Mouse (Mus musculus): ENCODE results near the gene Foxp1. TPM values are rescaled to one million over a fixed set of nuclear protein-coding genes. Genes with fewer than 3 reads are reported as not detected.

Foxp1 gene
- polyA plus RNA-seq, 1 experiment = 162 TPM

GRCm38 (mm10) chr6:99521038-99521640 is 1.4 kb downstream of the Foxp1 start:
- no peaks in the 10 kb centered on the region for H3K36me3 ChIP-seq (ENCODE audit: control insufficient read depth, insufficient read depth, low read length)
- peak overlapping the region; percentile 88 for H3K4me3 ChIP-seq (ENCODE audit: extremely low read depth, insufficient read depth, insufficient read length)
- H3K27ac ChIP-seq (ENCODE audit: insufficient read depth, low read length) = peak overlapping the region; percentile 57
- peak in 1 of 2 experiments; percentile 20 for DNase-seq (ENCODE audit: low read depth in 1 of 2, low spot score in 2 of 2)
- 1% methylated on average over 51 of the region's 54 CpGs for WGBS
- H3K4me1 ChIP-seq (ENCODE audit: control insufficient read depth, insufficient read depth, insufficient read length) = peaks cover 3% of the 10 kb centered on the region; the same call in 1 of the 2 replicates
- peaks cover 14% of the 10 kb centered on the region for H3K27me3 ChIP-seq (ENCODE audit: control insufficient read depth, insufficient read depth, low read length)
- TF ChIP-seq POLR2A (IDR thresholded peaks at IDR 0.05; ENCODE audit: low read depth, low read length) = no peak
- no peak for TF ChIP-seq CTCF (IDR thresholded peaks at IDR 0.05; ENCODE audit: extremely low read depth, insufficient read depth, insufficient read length, insufficient replicate concordance)

DNA sequence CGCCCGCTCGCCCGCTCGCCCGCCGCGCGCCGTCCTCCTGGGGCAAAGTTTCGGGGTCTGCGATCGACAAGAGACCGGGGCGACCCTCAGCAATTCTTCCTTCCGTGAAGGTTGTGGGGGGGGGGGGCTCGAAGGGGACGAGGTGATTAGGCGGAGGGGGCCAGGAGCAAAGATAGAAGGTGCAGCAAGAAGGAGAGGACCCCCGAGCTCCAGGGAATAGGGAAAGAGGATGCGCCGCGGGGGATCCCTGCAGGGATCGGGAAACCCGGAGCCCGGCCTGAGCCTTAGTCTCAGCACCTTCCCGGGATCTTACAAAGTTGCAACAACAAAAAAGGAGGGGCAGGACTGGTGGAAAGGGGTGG is 1.9 kb downstream of the Foxp1 start:
- H3K27ac ChIP-seq (ENCODE audit: insufficient read depth, low read length) = no peak overlapping the region

DNA sequence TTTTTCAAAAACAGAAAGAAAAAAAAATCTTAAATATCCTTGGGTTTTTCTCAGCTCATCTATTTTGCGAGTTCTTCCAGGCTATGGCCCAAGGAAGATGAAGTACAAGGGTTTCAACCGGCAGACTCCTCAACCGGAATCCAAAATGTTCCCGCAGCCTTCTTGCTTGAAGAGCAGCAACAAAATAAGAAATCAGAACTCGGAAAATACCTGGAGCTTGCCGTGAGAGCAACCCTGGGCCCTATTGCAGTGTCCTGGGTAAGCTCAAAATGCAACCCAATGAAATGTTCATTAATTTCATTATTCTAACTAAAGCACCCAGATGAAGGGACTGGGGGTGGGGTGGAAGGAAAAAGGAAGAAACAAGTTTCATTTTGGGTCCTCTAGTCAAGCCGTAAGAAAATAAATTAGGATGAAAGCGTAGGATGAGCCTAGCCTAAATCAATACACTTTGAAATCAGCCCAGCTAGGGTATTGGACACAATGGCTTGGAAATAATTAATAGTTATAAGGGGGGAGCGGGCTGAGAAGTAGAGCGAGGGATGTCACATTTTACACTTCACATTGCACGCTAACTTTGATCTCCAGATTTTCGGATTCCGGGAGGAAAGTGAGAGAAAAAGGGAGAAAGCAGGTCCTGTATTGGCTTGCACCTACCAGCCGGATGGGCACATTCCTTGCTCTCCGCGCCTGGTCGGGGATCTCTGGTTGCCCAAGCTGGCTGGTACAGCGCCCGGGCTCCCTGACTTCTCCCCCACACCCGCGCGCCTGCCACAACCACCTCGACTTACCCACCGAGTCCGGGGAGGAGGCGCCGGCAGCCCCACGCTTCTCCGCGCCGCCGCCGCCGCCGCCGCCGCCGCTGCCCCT is 2.5 kb downstream of the Foxp1 start:
- H3K27ac ChIP-seq (ENCODE audit: insufficient read depth, low read length) = no peak overlapping the region
- no peak for TF ChIP-seq CTCF (IDR thresholded peaks at IDR 0.05; ENCODE audit: extremely low read depth, insufficient read depth, insufficient read length, insufficient replicate concordance)
- TF ChIP-seq POLR2A (IDR thresholded peaks at IDR 0.05; ENCODE audit: low read depth, low read length) = no peak
- peaks cover 14% of the 10 kb centered on the region for H3K27me3 ChIP-seq (ENCODE audit: control insufficient read depth, insufficient read depth, low read length)
- 10% methylated on average over 35 of the region's 38 CpGs for WGBS
- peak overlapping the region; percentile 88 for H3K4me3 ChIP-seq (ENCODE audit: extremely low read depth, insufficient read depth, insufficient read length)
- H3K36me3 ChIP-seq (ENCODE audit: control insufficient read depth, insufficient read depth, low read length) = no peaks in the 10 kb centered on the region
- DNase-seq (ENCODE audit: low read depth in 1 of 2, low spot score in 2 of 2) = peak in 1 of 2 experiments; percentile 15
- H3K4me1 ChIP-seq (ENCODE audit: control insufficient read depth, insufficient read depth, insufficient read length) = peaks cover 3% of the 10 kb centered on the region; the same call in 1 of the 2 replicates

More for the DNA sequence above, 1.9 kb downstream of the Foxp1 start:
- no peak for DNase-seq (ENCODE audit: low read depth in 1 of 2, low spot score in 2 of 2)
- Histone ChIP-seq H3K27me3 (ENCODE audit: control insufficient read depth, insufficient read depth, low read length) (peaks cover 14% of the 10 kb centered on the region), H3K4me3 (ENCODE audit: extremely low read depth, insufficient read depth, insufficient read length) (peak overlapping the region; percentile 88), H3K4me1 (ENCODE audit: control insufficient read depth, insufficient read depth, insufficient read length) (peaks cover 3% of the 10 kb centered on the region; the same call in 1 of the 2 replicates), H3K36me3 (ENCODE audit: control insufficient read depth, insufficient read depth, low read length) (no peaks in the 10 kb centered on the region)
- 1% methylated on average over 26 of the region's 27 CpGs for WGBS
- TF ChIP-seq POLR2A (IDR thresholded peaks at IDR 0.05; ENCODE audit: low read depth, low read length) = no peak
- TF ChIP-seq CTCF (IDR thresholded peaks at IDR 0.05; ENCODE audit: extremely low read depth, insufficient read depth, insufficient read length, insufficient replicate concordance) = no peak

DNA sequence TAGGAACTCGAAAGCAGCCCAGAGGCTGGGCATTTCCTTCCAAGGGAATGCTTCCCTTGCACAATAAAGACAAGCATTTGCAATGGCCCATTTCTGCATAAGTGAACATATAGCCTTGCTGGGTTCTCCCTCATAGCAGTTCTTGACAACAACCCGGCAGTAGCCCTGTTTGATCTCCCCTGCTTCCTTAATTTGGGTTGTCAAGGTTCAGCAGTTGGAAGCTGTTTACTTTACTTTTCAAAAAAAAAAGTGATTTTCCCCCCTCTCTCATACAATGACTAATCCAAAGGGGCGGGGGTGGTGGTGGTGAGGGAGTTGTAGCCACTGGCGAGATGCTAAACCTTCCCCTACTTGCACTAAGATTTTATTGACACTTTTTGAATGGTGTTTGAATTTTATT is 3.5 kb downstream of the Foxp1 start:
- Histone ChIP-seq H3K27me3 (ENCODE audit: control insufficient read depth, insufficient read depth, low read length) (peaks cover 14% of the 10 kb centered on the region), H3K4me3 (ENCODE audit: extremely low read depth, insufficient read depth, insufficient read length) (no peak overlapping the region), H3K4me1 (ENCODE audit: control insufficient read depth, insufficient read depth, insufficient read length) (peaks cover 3% of the 10 kb centered on the region; the same call in 1 of the 2 replicates), H3K27ac (ENCODE audit: insufficient read depth, low read length) (no peak overlapping the region), H3K36me3 (ENCODE audit: control insufficient read depth, insufficient read depth, low read length) (no peaks in the 10 kb centered on the region)
- DNase-seq (ENCODE audit: low read depth in 1 of 2, low spot score in 2 of 2) = no peak
- TF ChIP-seq CTCF (IDR thresholded peaks at IDR 0.05; ENCODE audit: extremely low read depth, insufficient read depth, insufficient read length, insufficient replicate concordance) (no peak), POLR2A (IDR thresholded peaks at IDR 0.05; ENCODE audit: low read depth, low read length) (no peak)
- WGBS = 49% methylated on average over 4 of the region's 4 CpGs

GRCm38 (mm10) chr6:99515667-99516199 is 6.8 kb downstream of the Foxp1 start:
- 83% methylated on average over 7 of the region's 7 CpGs for WGBS
- TF ChIP-seq POLR2A (IDR thresholded peaks at IDR 0.05; ENCODE audit: low read depth, low read length) (no peak), CTCF (IDR thresholded peaks at IDR 0.05; ENCODE audit: extremely low read depth, insufficient read depth, insufficient read length, insufficient replicate concordance) (no peak)

GRCm38 (mm10) chr6:99511862-99512261 is 10.7 kb downstream of the Foxp1 start:
- no peak overlapping the region for H3K27ac ChIP-seq (ENCODE audit: insufficient read depth, low read length)
- H3K4me1 ChIP-seq (ENCODE audit: control insufficient read depth, insufficient read depth, insufficient read length) = no peaks in the 10 kb centered on the region
- no peak for DNase-seq (ENCODE audit: low read depth in 1 of 2, low spot score in 2 of 2)
- no peaks in the 10 kb centered on the region for H3K36me3 ChIP-seq (ENCODE audit: control insufficient read depth, insufficient read depth, low read length)
- TF ChIP-seq CTCF (IDR thresholded peaks at IDR 0.05; ENCODE audit: extremely low read depth, insufficient read depth, insufficient read length, insufficient replicate concordance) (no peak), POLR2A (IDR thresholded peaks at IDR 0.05; ENCODE audit: low read depth, low read length) (no peak)
- no peak overlapping the region for H3K4me3 ChIP-seq (ENCODE audit: extremely low read depth, insufficient read depth, insufficient read length)
- H3K27me3 ChIP-seq (ENCODE audit: control insufficient read depth, insufficient read depth, low read length) = no peaks in the 10 kb centered on the region
- 90% methylated on average over 6 of the region's 6 CpGs for WGBS

More at GRCm38 (mm10) chr6:99515667-99516199, 6.8 kb downstream of the Foxp1 start:
- DNase-seq (ENCODE audit: low read depth in 1 of 2, low spot score in 2 of 2) = no peak
- H3K4me1 ChIP-seq (ENCODE audit: control insufficient read depth, insufficient read depth, insufficient read length) = no peaks in the 10 kb centered on the region
- no peak overlapping the region for H3K4me3 ChIP-seq (ENCODE audit: extremely low read depth, insufficient read depth, insufficient read length)
- H3K36me3 ChIP-seq (ENCODE audit: control insufficient read depth, insufficient read depth, low read length) = no peaks in the 10 kb centered on the region
- no peak overlapping the region for H3K27ac ChIP-seq (ENCODE audit: insufficient read depth, low read length)
- H3K27me3 ChIP-seq (ENCODE audit: control insufficient read depth, insufficient read depth, low read length) = peaks cover 4% of the 10 kb centered on the region; the same call in 1 of the 2 replicates
